Mouse (Mus musculus) MEL (cell line): Measurements from ENCODE around the gene Pld5. TPM values are rescaled to one million over a fixed set of nuclear protein-coding genes. Genes with fewer than 3 reads are reported as not detected.

Experiments
- DNase-seq: peaks from one replicate; pipeline ENCODE4 v3.0.0; 2011; ENCODE audit warnings: low read depth, low spot score
- H3K27ac ChIP-seq: 2 replicates; pipeline ENCODE4 v1.5.1; 2012; ENCODE audit warnings: low read depth, mild to moderate bottlenecking, control low read depth, low read length, moderate library complexity; ENCODE audit not compliant: control insufficient read depth
- H3K27me3 ChIP-seq, 2 experiments: fragments of 150-350 bp in 1 of 2; sonication (generic) in 1 of 2; 2 replicates each; pipeline ENCODE4 v1.6.1; 2012; ENCODE audit warnings: low read length in 2 of 2, mild to moderate bottlenecking in 2 of 2, improper control_type of control experiment in 1 of 2, moderate library complexity in 1 of 2; ENCODE audit not compliant: insufficient read depth in 2 of 2, control insufficient read depth in 1 of 2
- H3K36me3 ChIP-seq, 2 experiments: 2 replicates each; pipeline ENCODE4 v1.6.1; 2012 to 2014; ENCODE audit warnings: low read length in 2 of 2, improper control_type of control experiment in 1 of 2, inconsistent platforms in 1 of 2, mild to moderate bottlenecking in 1 of 2; ENCODE audit not compliant: insufficient read depth in 2 of 2, control insufficient read depth in 1 of 2
- H3K4me1 ChIP-seq, 2 experiments: fragments of 150-350 bp in 1 of 2; sonication (generic) in 1 of 2; 2 replicates each; pipeline ENCODE4 v1.6.1; 2012; ENCODE audit warnings: low read length in 2 of 2, improper control_type of control experiment in 1 of 2, mild to moderate bottlenecking in 1 of 2; ENCODE audit not compliant: insufficient read depth in 2 of 2, control insufficient read depth in 1 of 2
- H3K4me3 ChIP-seq, 2 experiments: fragments of 150-350 bp in 1 of 2; sonication (generic) in 1 of 2; 2 replicates each; pipeline ENCODE4 v1.5.1; 2012; ENCODE audit warnings: low read depth in 2 of 2, low read length in 2 of 2, mild to moderate bottlenecking in 2 of 2, moderate library complexity in 2 of 2, control low read depth in 1 of 2, improper control_type of control experiment in 1 of 2; ENCODE audit not compliant: control insufficient read depth in 1 of 2, insufficient read depth in 1 of 2
- H3K79me2 ChIP-seq: 2 replicates; pipeline ENCODE4 v1.6.1; 2012; ENCODE audit warnings: mild to moderate bottlenecking, low read length, moderate library complexity; ENCODE audit not compliant: control insufficient read depth, poor library complexity, insufficient read depth
- H3K9ac ChIP-seq: 2 replicates; pipeline ENCODE4 v1.6.1; 2012; ENCODE audit warnings: low read depth, mild to moderate bottlenecking, control low read depth, low read length, moderate library complexity; ENCODE audit not compliant: control insufficient read depth, poor library complexity, severe bottlenecking
- H3K9me3 ChIP-seq: fragments of 150-350 bp; sonication (generic); replicated peaks from 2 replicates; pipeline ENCODE4 v1.6.1; 2012; ENCODE audit warnings: mild to moderate bottlenecking, low read length, improper control_type of control experiment, moderate library complexity; ENCODE audit not compliant: insufficient read depth
- BHLHE40 ChIP-seq: IDR thresholded peaks from 2 replicates; pipeline ENCODE4 v1.6.1; 2012; ENCODE audit warnings: low read depth, mild to moderate bottlenecking, inconsistent platforms, low read length, improper control_type of control experiment, borderline replicate concordance
- CHD1 ChIP-seq: IDR thresholded peaks from 2 replicates; pipeline ENCODE4 v1.6.1; 2012; ENCODE audit warnings: low read depth, mild to moderate bottlenecking, inconsistent platforms, low read length, improper control_type of control experiment
- CHD2 ChIP-seq: IDR thresholded peaks from 2 replicates; pipeline ENCODE4 v1.6.1; 2011; ENCODE audit warnings: low read length, improper control_type of control experiment
- E2F4 ChIP-seq: IDR thresholded peaks from 2 replicates; pipeline ENCODE4 v1.6.1; 2011; ENCODE audit warnings: low read depth, low read length, improper control_type of control experiment, borderline replicate concordance
- ELF1 ChIP-seq: IDR thresholded peaks from 2 replicates; pipeline ENCODE4 v1.6.1; 2014; ENCODE audit warnings: low read depth, mild to moderate bottlenecking, inconsistent platforms, low read length, improper control_type of control experiment, moderate library complexity
- EP300 ChIP-seq, 2 experiments: IDR thresholded peaks; 2 replicates each; pipeline ENCODE4 v1.6.1; 2011; ENCODE audit warnings: improper control_type of control experiment in 2 of 2, low read length in 2 of 2, low read depth in 1 of 2, mild to moderate bottlenecking in 1 of 2
- JUND ChIP-seq: IDR thresholded peaks from 2 replicates; pipeline ENCODE4 v1.6.1; 2011; ENCODE audit warnings: low read depth, mild to moderate bottlenecking, improper control_type of control experiment, low read length
- KAT2A ChIP-seq: conservative IDR thresholded peaks from 2 replicates; pipeline ENCODE4 v1.6.1; 2012; ENCODE audit warnings: low read depth, low read length, improper control_type of control experiment, inconsistent platforms
- MAFK ChIP-seq: IDR thresholded peaks from 2 replicates; pipeline ENCODE4 v1.6.1; 2011; ENCODE audit warnings: low read depth, mild to moderate bottlenecking, low read length, improper control_type of control experiment, borderline replicate concordance
- MAX ChIP-seq: IDR thresholded peaks from 2 replicates; pipeline ENCODE4 v1.6.1; 2011; ENCODE audit warnings: low read length, improper control_type of control experiment
- MXI1 ChIP-seq: IDR thresholded peaks from 2 replicates; pipeline ENCODE4 v1.6.1; 2011; ENCODE audit warnings: mild to moderate bottlenecking, low read depth, low read length, improper control_type of control experiment
- MYB ChIP-seq: IDR thresholded peaks from 2 replicates; pipeline ENCODE4 v1.6.1; 2011; ENCODE audit warnings: mild to moderate bottlenecking, low read depth, low read length, improper control_type of control experiment
- NRF1 ChIP-seq: IDR thresholded peaks from 2 replicates; pipeline ENCODE4 v1.6.1; 2014; ENCODE audit warnings: low read depth, mild to moderate bottlenecking, inconsistent platforms, low read length, improper control_type of control experiment, moderate library complexity; ENCODE audit not compliant: poor library complexity, insufficient read depth, severe bottlenecking
- POLR2A ChIP-seq, 2 experiments: IDR thresholded peaks; 2 replicates each; pipeline ENCODE4 v1.6.1; 2011 to 2012; ENCODE audit warnings: low read length in 2 of 2, mild to moderate bottlenecking in 2 of 2, control low read depth in 1 of 2, improper control_type of control experiment in 1 of 2, low read depth in 1 of 2, moderate library complexity in 1 of 2; ENCODE audit not compliant: control insufficient read depth in 1 of 2, insufficient read depth in 1 of 2, poor library complexity in 1 of 2
- POLR2AphosphoS5 ChIP-seq: IDR thresholded peaks from 2 replicates; pipeline ENCODE4 v1.6.1; 2012; ENCODE audit warnings: low read depth, borderline replicate concordance, mild to moderate bottlenecking, inconsistent platforms, low read length, moderate library complexity, mixed read lengths
- SIN3A ChIP-seq: IDR thresholded peaks from 2 replicates; pipeline ENCODE4 v1.6.1; 2012; ENCODE audit warnings: low read length, improper control_type of control experiment, inconsistent platforms
- TAL1 ChIP-seq: IDR thresholded peaks from 2 replicates; pipeline ENCODE4 v1.6.1; 2012; ENCODE audit warnings: mild to moderate bottlenecking, inconsistent platforms, low read length, moderate library complexity, mixed read lengths
- TCF12 ChIP-seq: IDR thresholded peaks from 2 replicates; pipeline ENCODE4 v1.6.1; 2014; ENCODE audit warnings: low read depth, mild to moderate bottlenecking, inconsistent platforms, low read length, improper control_type of control experiment, moderate library complexity
- UBTF ChIP-seq: IDR thresholded peaks from 2 replicates; pipeline ENCODE4 v1.6.1; 2012; ENCODE audit warnings: low read depth, mild to moderate bottlenecking, inconsistent platforms, low read length, improper control_type of control experiment, moderate library complexity, borderline replicate concordance; ENCODE audit not compliant: insufficient read depth
- USF1 ChIP-seq: IDR thresholded peaks from 2 replicates; pipeline ENCODE4 v1.6.1; 2014; ENCODE audit warnings: low read depth, mild to moderate bottlenecking, inconsistent platforms, low read length, improper control_type of control experiment, moderate library complexity
- ZKSCAN1 ChIP-seq: IDR thresholded peaks from 2 replicates; pipeline ENCODE4 v1.6.1; 2012; ENCODE audit warnings: low read depth, mild to moderate bottlenecking, inconsistent platforms, low read length, improper control_type of control experiment, moderate library complexity
- ZNF384 ChIP-seq: IDR thresholded peaks from 2 replicates; pipeline ENCODE4 v1.6.1; 2012; ENCODE audit warnings: low read depth, mild to moderate bottlenecking, inconsistent platforms, low read length, improper control_type of control experiment
- polyA plus RNA-seq, 2 experiments: library from polyadenylated mRNA; stranded (reverse) in 1 of 2; unstranded in 1 of 2; fragments of >175 nt in 1 of 2; fragments of >200 nt in 1 of 2; gene quantifications; 2 replicates each; pipeline versions ENCODE4 v1.2.1 to v1.2.4; 2012; ENCODE audit warnings: low replicate concordance in 2 of 2, low read depth in 1 of 2; ENCODE audit not compliant: insufficient read length in 2 of 2, insufficient read depth in 1 of 2, missing spikeins in 1 of 2
- total RNA-seq: library from RNA; depleted of rRNA; stranded (reverse); fragments of 300-350 nt; gene quantifications from 2 replicates; pipeline ENCODE4 v1.2.3, GENCODE M21; 2012

The Pld5 gene
- total and polyA plus RNA-seq, 3 experiments, result 0.01 TPM; not detected in 2

- no peaks in the 10 kb centered on the region for H3K27me3 ChIP-seq
- H3K9me3 ChIP-seq, result no peaks in the 10 kb centered on the region
- no peaks in the 10 kb centered on the region for H3K4me1 ChIP-seq
- H3K79me2 ChIP-seq, result no peaks in the 10 kb centered on the region
- no peak for TF ChIP-seq CHD2
- TF ChIP-seq BHLHE40, result no peak
- no peak for TF ChIP-seq ELF1
- no peak for TF ChIP-seq POLR2AphosphoS5
- TF ChIP-seq TAL1, result no peak
- TF ChIP-seq E2F4, result no peak
- no peaks in the 10 kb centered on the region for H3K36me3 ChIP-seq
- no peak for DNase-seq
- H3K27ac ChIP-seq, result no peak overlapping the region
- H3K4me3 ChIP-seq, result no peak overlapping the region
- H3K9ac ChIP-seq, result no peak overlapping the region
Measured at GRCm38 (mm10) chr1:176208014-176208413, 67.1 kb downstream of the Pld5 start.

- Histone ChIP-seq H3K36me3 (no peaks in the 10 kb centered on the region), H3K9me3 (no peaks in the 10 kb centered on the region), H3K4me3 (no peak overlapping the region), H3K4me1 (no peaks in the 10 kb centered on the region), H3K9ac (no peak overlapping the region), H3K27me3 (no peaks in the 10 kb centered on the region), H3K79me2 (no peaks in the 10 kb centered on the region), H3K27ac (no peak overlapping the region)
- no peak for DNase-seq
- TF ChIP-seq POLR2A (IDR thresholded peaks at IDR 0.05; ENCODE audit: control insufficient read depth in 1 of 2, insufficient read depth in 1 of 2, low read depth in 1 of 2, low read length in 2 of 2, poor library complexity in 1 of 2) (no peak), USF1 (no peak), JUND (no peak), CHD1 (no peak), MAX (no peak), MXI1 (no peak), MAFK (no peak), TCF12 (no peak), SIN3A (no peak), ZKSCAN1 (no peak), UBTF (no peak), MYB (no peak), EP300 (IDR thresholded peaks at IDR 0.05; ENCODE audit: low read depth in 1 of 2, low read length in 2 of 2) (no peak), KAT2A (no peak), CHD2 (no peak), TAL1 (no peak), ZNF384 (no peak), NRF1 (no peak)
Measured at GRCm38 (mm10) chr1:176202360-176202759, 72.8 kb downstream of the Pld5 start.
